Mouse (Mus musculus) embryonic facial prominence, embryonic 11.5 days (tissue): ENCODE data around the gene Egfem1. TPM values are rescaled to one million over a fixed set of nuclear protein-coding genes. Genes with fewer than 3 reads are reported as not detected.

ENCODE experiments used
- ATAC-seq: fragments of 200-750 bp; cut with Nextera tagmentation; replicated peaks from 2 replicates; pipeline ENCODE4 v1.8.0; 2017; ENCODE audit warnings: low read depth; ENCODE audit not compliant: insufficient number of reproducible peaks, low FRiP score, low TSS enrichment
- DNase-seq: peaks from one replicate; pipeline ENCODE4 v3.0.0-alpha.2; 2015; ENCODE audit warnings: low spot score
- H3K27ac ChIP-seq: fragments of 300-500 bp; sonication (generic); replicated peaks from 2 replicates; pipeline ENCODE4 v1.5.1; 2014; ENCODE audit warnings: mild to moderate bottlenecking, low read depth, low read length, control low read depth
- H3K27me3 ChIP-seq: fragments of 300-500 bp; sonication (generic); 2 replicates; pipeline ENCODE4 v1.6.1; 2014; ENCODE audit warnings: mild to moderate bottlenecking, low read length, moderate library complexity, mixed read lengths; ENCODE audit not compliant: control insufficient read depth, insufficient read depth
- H3K36me3 ChIP-seq: fragments of 300-500 bp; sonication (generic); replicated peaks from 2 replicates; pipeline ENCODE4 v1.6.1; 2014; ENCODE audit warnings: low read depth, mild to moderate bottlenecking, low read length, moderate library complexity, mixed read lengths; ENCODE audit not compliant: control insufficient read depth, insufficient read depth
- H3K4me1 ChIP-seq: fragments of 300-500 bp; sonication (generic); 2 replicates; pipeline ENCODE4 v1.6.1; 2014; ENCODE audit warnings: low read length, mixed read lengths; ENCODE audit not compliant: control insufficient read depth, insufficient read depth
- H3K4me2 ChIP-seq: fragments of 300-500 bp; sonication (generic); 2 replicates; pipeline ENCODE4 v1.6.1; 2014; ENCODE audit warnings: low read depth, mild to moderate bottlenecking, control low read depth, low read length, moderate library complexity
- H3K4me3 ChIP-seq: fragments of 300-500 bp; sonication (generic); 2 replicates; pipeline ENCODE4 v1.5.1; 2014; ENCODE audit warnings: low read depth, low read length, control low read depth
- H3K9ac ChIP-seq: fragments of 300-500 bp; sonication (generic); replicated peaks from 2 replicates; pipeline ENCODE4 v1.6.1; 2014; ENCODE audit warnings: mild to moderate bottlenecking, control low read depth, low read length
- H3K9me3 ChIP-seq: fragments of 300-500 bp; sonication (generic); replicated peaks from 2 replicates; pipeline ENCODE4 v1.6.1; 2016; ENCODE audit warnings: mild to moderate bottlenecking, low read length, inconsistent platforms, mixed read lengths; ENCODE audit not compliant: control insufficient read depth
- WGBS: fragments of 180-500 bp; shearing (Covaris S2); extraction: QIAGEN DNeasy Blood & Tissue Kit; methylation state at CpG from one replicate; pipeline ENCODE4 v1.1.7; 2014; 5-methylcytosine and 5-hydroxymethylcytosine counted together
- polyA plus RNA-seq: library from polyadenylated mRNA; unstranded; fragments of >200 nt; fragmentation: Nextera tagmentation; extraction: Ambion mirVana; gene quantifications from 2 replicates; pipeline ENCODE4 v1.2.1, GENCODE M21; 2014

Gene Egfem1
- polyA plus RNA-seq, 1 experiment from 2014 or later: 5.0 TPM

DNA sequence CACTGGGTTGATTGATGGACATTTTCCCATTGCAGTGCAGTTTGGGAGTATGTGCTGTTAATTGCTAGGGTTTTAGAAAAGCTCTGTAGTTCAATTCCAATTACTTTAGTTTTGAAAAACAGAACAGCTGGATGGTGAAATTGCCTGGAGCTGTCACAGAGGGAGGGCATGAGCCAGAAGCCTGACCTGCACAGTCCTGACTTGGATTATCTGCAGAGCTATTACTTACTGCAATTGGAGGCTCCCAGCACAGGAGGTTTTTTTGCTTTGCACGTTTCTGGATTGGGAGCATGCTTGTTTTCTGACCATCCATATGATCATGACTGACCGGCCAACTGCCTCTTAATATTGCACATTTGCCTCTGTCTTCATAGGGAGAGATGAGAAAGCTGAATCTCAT is 299.4 kb downstream of the Egfem1 start:
- Histone ChIP-seq H3K4me3 (no peak overlapping the region), H3K4me2 (no peak overlapping the region), H3K36me3 (no peaks in the 10 kb centered on the region), H3K27me3 (no peaks in the 10 kb centered on the region), H3K9ac (no peak overlapping the region), H3K4me1 (no peaks in the 10 kb centered on the region), H3K27ac (no peak overlapping the region), H3K9me3 (no peaks in the 10 kb centered on the region)
- ATAC-seq (no peak), DNase-seq (peak; percentile 37)
- 37% methylated on average over 2 of the region's 2 CpGs for WGBS

DNA sequence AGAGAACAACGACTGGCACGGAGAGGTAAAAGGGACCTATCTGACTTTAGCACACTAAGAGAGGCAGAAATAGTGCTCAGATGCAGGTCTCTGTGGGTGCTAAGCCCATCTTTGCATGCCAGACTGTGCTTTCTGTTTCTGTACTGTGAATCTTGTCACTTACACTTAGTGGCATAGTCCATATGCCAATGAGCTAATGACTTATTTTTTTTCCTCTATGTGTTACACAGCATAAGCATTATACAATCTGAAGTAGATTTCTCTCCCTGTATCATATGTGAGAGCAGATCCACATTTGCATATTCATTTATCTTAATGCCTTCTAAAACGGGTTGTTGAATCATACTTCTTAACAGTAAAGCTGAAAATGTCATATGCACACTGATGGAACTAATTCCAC is 317.2 kb downstream of the Egfem1 start:
- no peak overlapping the region for H3K4me2 ChIP-seq
- no peak overlapping the region for H3K9ac ChIP-seq
- no peak overlapping the region for H3K27ac ChIP-seq
- H3K4me3 ChIP-seq: no peak overlapping the region
- H3K27me3 ChIP-seq: no peaks in the 10 kb centered on the region
- WGBS: 85% methylated on average over 3 of the region's 3 CpGs
- no peak for DNase-seq
- H3K4me1 ChIP-seq: no peaks in the 10 kb centered on the region
- no peak for ATAC-seq
- no peaks in the 10 kb centered on the region for H3K36me3 ChIP-seq
- no peaks in the 10 kb centered on the region for H3K9me3 ChIP-seq

DNA sequence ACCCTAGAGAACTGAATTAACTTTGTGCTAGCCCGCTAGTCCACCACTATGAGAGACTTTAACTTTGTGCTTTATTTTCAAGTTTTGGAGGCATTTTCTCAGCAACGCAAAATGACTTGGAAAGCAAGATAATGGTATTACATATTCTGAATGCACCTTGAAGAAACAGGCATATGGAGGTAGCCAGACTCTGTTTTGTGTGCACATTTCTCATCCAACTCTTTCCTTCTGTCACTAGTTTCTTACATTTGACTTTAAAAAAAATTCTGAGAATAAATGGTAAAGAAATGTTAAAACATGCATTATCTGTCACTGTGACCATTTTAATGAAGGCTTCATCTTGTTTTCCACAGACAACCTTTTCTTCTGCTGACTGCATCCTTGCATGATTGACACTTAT is 339.8 kb downstream of the Egfem1 start:
- no peaks in the 10 kb centered on the region for H3K27me3 ChIP-seq
- H3K4me2 ChIP-seq: no peak overlapping the region
- H3K9me3 ChIP-seq: no peaks in the 10 kb centered on the region
- DNase-seq (no peak), ATAC-seq (no peak)
- no peak overlapping the region for H3K9ac ChIP-seq
- H3K36me3 ChIP-seq: no peaks in the 10 kb centered on the region
- no peak overlapping the region for H3K4me3 ChIP-seq
- H3K4me1 ChIP-seq: no peaks in the 10 kb centered on the region
- 88% methylated on average over 2 of the region's 2 CpGs for WGBS
- H3K27ac ChIP-seq: no peak overlapping the region

DNA sequence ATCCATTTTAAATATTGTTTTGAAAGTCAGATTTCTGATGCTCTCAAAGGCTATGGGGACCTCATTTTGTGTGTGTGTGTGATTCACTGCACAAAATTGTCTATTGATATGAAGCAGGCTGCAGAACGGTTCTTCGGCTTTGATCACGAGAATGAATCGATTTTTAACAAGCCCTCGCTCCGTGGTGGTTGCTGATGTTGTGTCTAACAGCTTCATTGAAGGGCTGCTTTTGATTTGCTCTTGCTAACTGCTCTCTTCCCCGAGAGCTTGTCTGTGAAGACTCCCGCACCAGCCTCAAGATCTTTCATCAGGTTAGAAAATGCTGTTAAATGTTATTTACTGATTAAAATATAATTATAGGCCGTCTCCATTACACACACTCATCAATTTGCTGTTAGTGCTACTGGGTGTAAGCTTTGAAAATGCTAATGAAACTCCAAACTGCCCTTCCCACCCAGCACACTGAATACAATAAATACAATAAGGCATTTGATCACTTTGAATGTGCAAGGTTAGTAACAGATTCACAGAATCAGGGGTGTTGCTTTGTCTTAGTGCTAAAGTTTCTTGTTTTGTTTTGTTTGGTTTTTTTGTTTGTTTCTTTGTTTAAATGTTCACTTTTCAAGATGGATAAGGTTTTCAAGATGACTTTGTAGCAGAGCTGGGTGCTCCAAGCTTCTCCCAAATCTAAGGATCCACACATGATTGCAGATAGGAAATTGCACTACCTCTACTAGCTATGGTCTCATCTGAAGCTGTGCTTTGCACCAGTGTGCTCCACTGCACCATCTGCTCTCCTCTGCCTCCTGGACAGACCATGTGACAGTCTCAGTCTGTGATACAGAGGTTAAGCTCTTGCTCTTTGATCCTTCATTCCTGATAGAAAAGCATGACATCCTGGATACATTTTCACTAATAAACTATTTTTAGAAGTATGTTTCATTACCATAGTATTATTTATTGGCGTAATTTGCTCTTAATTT is 350.6 kb downstream of the Egfem1 start:
- no peak overlapping the region for H3K27ac ChIP-seq
- DNase-seq (no peak), ATAC-seq (no peak)
- H3K27me3 ChIP-seq: no peaks in the 10 kb centered on the region
- WGBS: 60% methylated on average over 10 of the region's 10 CpGs
- no peak overlapping the region for H3K4me2 ChIP-seq
- H3K4me3 ChIP-seq: no peak overlapping the region
- no peaks in the 10 kb centered on the region for H3K4me1 ChIP-seq
- H3K9me3 ChIP-seq: no peaks in the 10 kb centered on the region
- no peaks in the 10 kb centered on the region for H3K36me3 ChIP-seq
- H3K9ac ChIP-seq: no peak overlapping the region

DNA sequence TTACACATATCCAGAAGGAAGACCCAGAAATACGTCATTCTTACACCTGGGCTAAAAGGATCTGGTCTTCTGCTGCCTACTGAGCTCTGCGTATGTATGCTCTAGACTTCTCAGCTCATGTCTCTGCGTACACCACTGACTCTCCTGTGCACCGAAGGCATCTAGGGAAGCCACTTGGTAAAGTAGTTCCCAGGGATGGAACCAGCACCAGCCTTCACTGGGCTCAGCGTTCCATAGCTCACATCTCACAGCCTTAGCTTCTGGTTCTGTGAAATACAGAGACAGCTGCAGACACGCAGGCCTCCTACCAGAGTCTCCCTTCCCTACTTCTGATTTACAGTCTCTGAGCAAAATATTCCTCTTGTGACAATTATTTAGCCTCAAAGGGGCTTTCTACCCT is 361.2 kb downstream of the Egfem1 start:
- H3K4me3 ChIP-seq: no peak overlapping the region
- no peaks in the 10 kb centered on the region for H3K36me3 ChIP-seq
- no peak overlapping the region for H3K4me2 ChIP-seq
- no peaks in the 10 kb centered on the region for H3K27me3 ChIP-seq
- ATAC-seq (no peak), DNase-seq (no peak)
- H3K9me3 ChIP-seq: no peaks in the 10 kb centered on the region
- no peaks in the 10 kb centered on the region for H3K4me1 ChIP-seq
- 95% methylated on average over 6 of the region's 6 CpGs for WGBS
- no peak overlapping the region for H3K9ac ChIP-seq
- H3K27ac ChIP-seq: no peak overlapping the region

- Histone ChIP-seq H3K4me2 (no peak overlapping the region), H3K27me3 (no peaks in the 10 kb centered on the region), H3K27ac (no peak overlapping the region), H3K4me1 (no peaks in the 10 kb centered on the region), H3K9ac (no peak overlapping the region), H3K4me3 (no peak overlapping the region), H3K36me3 (no peaks in the 10 kb centered on the region), H3K9me3 (no peaks in the 10 kb centered on the region)
- DNase-seq: no peak
- WGBS: 76% methylated on average over 5 of the region's 5 CpGs
- ATAC-seq: no peak
These were observed 362.8 kb downstream of the Egfem1 start for GRCm38 (mm10) chr3:29444661-29445060.

DNA sequence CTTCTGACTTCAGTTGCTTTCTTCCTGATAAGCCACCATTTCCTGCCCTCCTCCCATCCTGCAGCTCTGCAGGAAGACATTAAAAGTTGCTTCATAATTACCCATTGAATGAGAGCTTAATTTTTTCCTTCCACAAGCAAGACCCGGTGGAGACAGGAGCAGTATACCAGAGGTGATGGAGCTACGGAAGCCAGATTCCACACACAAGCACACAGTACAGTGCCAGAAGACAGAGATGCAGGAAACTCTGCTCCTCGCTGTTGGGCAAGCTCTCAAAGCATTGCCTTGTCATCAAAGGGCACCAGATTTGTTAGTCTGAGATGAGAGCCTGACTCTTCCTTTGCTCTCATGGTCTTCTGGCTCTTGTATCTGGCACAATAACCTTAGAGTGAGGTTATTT is 364.3 kb downstream of the Egfem1 start:
- no peaks in the 10 kb centered on the region for H3K27me3 ChIP-seq
- no peak overlapping the region for H3K4me2 ChIP-seq
- DNase-seq (no peak), ATAC-seq (no peak)
- no peak overlapping the region for H3K9ac ChIP-seq
- no peak overlapping the region for H3K27ac ChIP-seq
- H3K4me1 ChIP-seq: no peaks in the 10 kb centered on the region
- H3K9me3 ChIP-seq: no peaks in the 10 kb centered on the region
- H3K4me3 ChIP-seq: no peak overlapping the region
- no peaks in the 10 kb centered on the region for H3K36me3 ChIP-seq
- WGBS: 50% methylated on average over 3 of the region's 3 CpGs

GRCm38 (mm10) chr3:29448829-29449406 is 367.1 kb downstream of the Egfem1 start:
- Histone ChIP-seq H3K27ac (no peak overlapping the region), H3K4me3 (no peak overlapping the region)
- ATAC-seq: peak; percentile 52; the same call in 1 of the 2 replicates

More at GRCm38 (mm10) chr3:29448829-29449406, 367.1 kb downstream of the Egfem1 start:
- H3K9ac ChIP-seq: no peak overlapping the region
- no peak overlapping the region for H3K4me2 ChIP-seq
- no peaks in the 10 kb centered on the region for H3K27me3 ChIP-seq
- H3K4me1 ChIP-seq: no peaks in the 10 kb centered on the region
- peak; percentile 3 for DNase-seq
- H3K36me3 ChIP-seq: no peaks in the 10 kb centered on the region
- 64% methylated on average over 5 of the region's 5 CpGs for WGBS
- H3K9me3 ChIP-seq: no peaks in the 10 kb centered on the region
